ENCODE assay signal across 13 mouse cellular contexts in genomic region chr19:5944145-5944544, GRCm38 (mm10). TPM values are rescaled to one million over a fixed set of nuclear protein-coding genes. Genes with fewer than 3 reads are reported as not detected.
DNase-seq lines count a peak whose midpoint lies in the region; ATAC-seq and TF ChIP-seq lines count a peak whose summit lies in the region.
"Had no signal": no experiment of that assay in that cellular context is flagged by ENCODE, and none has a peak within 500 bp of the region (broad histone marks: within the 10 kb centered on the region; RNA-seq: fewer than 3 reads in every experiment).

No protein-coding gene starts in this region.

- DNase-seq in gastrocnemius, adult 2 months, result peak; percentile 38
- no peak for DNase-seq in gastrocnemius, adult 18-20 months (ENCODE audit: low spot score)
- DNase-seq in left cerebral cortex, adult 2 months (ENCODE audit: extremely low spot score in 1 of 2, low spot score in 2 of 2), result no peak
- DNase-seq in left cerebral cortex, postnatal 25 days (ENCODE audit: low spot score in 2 of 2), result no peak
- DNase-seq in lung, postnatal 4 days, result peak; percentile 45 to 48
- DNase-seq in cerebellum, postnatal 4 days (ENCODE audit: low spot score in 2 of 2), result no peak
- DNase-seq: kidney, postnatal 14 days; midbrain, embryonic 14.5 days; thymus, adult 2 months had no signal

- peak overlapping the region; percentile 91 for H3K27ac ChIP-seq in gastrocnemius, adult 2 months
- H3K27ac ChIP-seq in left cerebral cortex, adult 2 months, result peak overlapping the region; percentile 36; the same call in 1 of the 2 replicates

- intact Hi-C loops in gastrocnemius, adult 2 months (cut with DNase I), result no loop called here
- intact Hi-C loops in left cerebral cortex, adult 2 months (cut with DNase I), result no loop called here
- intact Hi-C loops in left cerebral cortex, postnatal 25 days (cut with DNase I), result no loop called here

- no peak for TF ChIP-seq CTCF in gastrocnemius, adult 2 months (IDR thresholded peaks at IDR 0.05)
- TF ChIP-seq CTCF in left cerebral cortex, adult 2 months (IDR thresholded peaks at IDR 0.05), result no peak

- peak; percentile 71 for ATAC-seq in granulocyte monocyte progenitor cell, adult 5-6 weeks (replicated peaks; ENCODE audit: poor library complexity, severe bottlenecking)
- ATAC-seq in cerebellum, adult (ENCODE audit: insufficient number of reproducible peaks, low FRiP score, low TSS enrichment), result no peak

- no peak overlapping the region for H3K4me3 ChIP-seq in gastrocnemius, adult 2 months
- no peak overlapping the region for H3K4me3 ChIP-seq in left cerebral cortex, adult 2 months

RNA-seq across cellular contexts. Expression of gene Cdc42ep2, which starts 19.5 kb away (rescaled TPM):
- total RNA-seq in gastrocnemius, adult 2 months (2021), result 10 to 100 TPM in 1 of 2 experiments, 1 to 10 TPM in 1; 8.2 to 14.3 TPM
- total RNA-seq in gastrocnemius, adult 18-20 months (2021), result 10 to 100 TPM in 1 of 2 experiments, 1 to 10 TPM in 1; 8.9 to 11.2 TPM
- total RNA-seq in left cerebral cortex, adult 2 months (2021), result 1 to 10 TPM; 4.7 to 4.9 TPM
- total RNA-seq in left cerebral cortex, postnatal 25 days (2021), result 1 to 10 TPM; 6.2 to 6.6 TPM
- total RNA-seq in granulocyte monocyte progenitor cell, adult 5-6 weeks (2014; fragmentation: Nextera tagmentation), result 0.23 TPM in 1 of 2 replicates, not detected in the other
- total RNA-seq in granulocyte monocyte progenitor cell, adult 5-6 weeks (2017), result not detected in 2 replicates

RNA-seq across cellular contexts. Expression of gene Pola2, which starts 19.9 kb away (rescaled TPM):
- total RNA-seq in gastrocnemius, adult 2 months (2021), result 1 to 10 TPM; 8.9 to 9.2 TPM
- 1 to 10 TPM; 6.2 to 8.7 TPM for total RNA-seq in gastrocnemius, adult 18-20 months (2021)
- total RNA-seq in left cerebral cortex, adult 2 months (2021), result 1 to 10 TPM; 5.0 to 6.4 TPM
- 1 to 10 TPM; 3.8 to 5.6 TPM for total RNA-seq in left cerebral cortex, postnatal 25 days (2021)
- 122 and 129 TPM in 2 replicates for total RNA-seq in granulocyte monocyte progenitor cell, adult 5-6 weeks (2014; fragmentation: Nextera tagmentation)
- total RNA-seq in granulocyte monocyte progenitor cell, adult 5-6 weeks (2017), result 56.9 and 64.9 TPM in 2 replicates

RNA-seq across cellular contexts. Expression of gene Dpf2, which starts 31.3 kb away (rescaled TPM):
- 10 to 100 TPM; 87.8 to 88.4 TPM for total RNA-seq in gastrocnemius, adult 2 months (2021)
- total RNA-seq in gastrocnemius, adult 18-20 months (2021), result 10 to 100 TPM; 76.3 to 85.1 TPM
- total RNA-seq in left cerebral cortex, adult 2 months (2021), result 100 to 1,000 TPM in 1 of 2 experiments, 10 to 100 TPM in 1; 94.8 to 100 TPM
- 10 to 100 TPM; 84.1 to 96.1 TPM for total RNA-seq in left cerebral cortex, postnatal 25 days (2021)
- 97.3 and 126 TPM in 2 replicates for total RNA-seq in granulocyte monocyte progenitor cell, adult 5-6 weeks (2014; fragmentation: Nextera tagmentation)
- total RNA-seq in granulocyte monocyte progenitor cell, adult 5-6 weeks (2017), result 62.7 and 108 TPM in 2 replicates

RNA-seq across cellular contexts. Expression of gene Slc22a20, which starts 41.8 kb away (rescaled TPM):
- total RNA-seq in gastrocnemius, adult 2 months (2021), result not detected
- total RNA-seq in gastrocnemius, adult 18-20 months (2021), result not detected
- total RNA-seq in left cerebral cortex, adult 2 months (2021), result not detected
- total RNA-seq in left cerebral cortex, postnatal 25 days (2021), result not detected
- not detected in 2 replicates for total RNA-seq in granulocyte monocyte progenitor cell, adult 5-6 weeks (2014; fragmentation: Nextera tagmentation)
- total RNA-seq in granulocyte monocyte progenitor cell, adult 5-6 weeks (2017), result not detected in 2 replicates
- total RNA-seq: G1E; left cerebral cortex, postnatal 14 days had no signal

RNA-seq across cellular contexts. Expression of gene Tigd3, which starts 50.2 kb away (rescaled TPM):
- under 1 TPM; 0.10 to 0.20 TPM for total RNA-seq in gastrocnemius, adult 2 months (2021)
- total RNA-seq in gastrocnemius, adult 18-20 months (2021), result under 1 TPM; 0.21 TPM
- total RNA-seq in left cerebral cortex, adult 2 months (2021), result 1 to 10 TPM; 4.3 to 4.7 TPM
- 1 to 10 TPM; 4.5 to 5.5 TPM for total RNA-seq in left cerebral cortex, postnatal 25 days (2021)
- total RNA-seq in granulocyte monocyte progenitor cell, adult 5-6 weeks (2014; fragmentation: Nextera tagmentation), result 1.1 and 2.5 TPM in 2 replicates
- total RNA-seq in granulocyte monocyte progenitor cell, adult 5-6 weeks (2017), result 2.3 and 4.4 TPM in 2 replicates

Comparison
In these comparisons a context has a peak if more than half of its experiments do, and no peak if none do; other contexts are left out.
1. DNase-seq: peak in gastrocnemius, adult 2 months (single experiment) and lung, postnatal 4 days (2 of 2); none in gastrocnemius, adult 18-20 months (single experiment), left cerebral cortex, adult 2 months (0 of 2), left cerebral cortex, postnatal 25 days (0 of 2) and cerebellum, postnatal 4 days (0 of 2).
2. RNA of gene Cdc42ep2, which starts 19.5 kb away (total RNA-seq): 8.2 to 14.3 TPM in gastrocnemius, adult 2 months, 8.9 to 11.2 TPM in gastrocnemius, adult 18-20 months, 6.2 to 6.6 TPM in left cerebral cortex, postnatal 25 days and 4.7 to 4.9 TPM in left cerebral cortex, adult 2 months; 0.23 TPM in granulocyte monocyte progenitor cell, adult 5-6 weeks; every median in the first group is over 4 times any median in the second.
3. RNA of gene Pola2, which starts 19.9 kb away (total RNA-seq): 56.9 to 129 TPM in granulocyte monocyte progenitor cell, adult 5-6 weeks; 8.9 to 9.2 TPM in gastrocnemius, adult 2 months, 6.2 to 8.7 TPM in gastrocnemius, adult 18-20 months, 5.0 to 6.4 TPM in left cerebral cortex, adult 2 months and 3.8 to 5.6 TPM in left cerebral cortex, postnatal 25 days; every median in the first group is over 4 times any median in the second.